Mouse (Mus musculus) liver, adult (tissue): ENCODE measurements around the gene Taok3.

Source experiments
- GATA4 ChIP-seq: IDR thresholded peaks from 2 replicates; pipeline ENCODE4 v1.6.1; 2014; ENCODE audit warnings: mild to moderate bottlenecking, low read length; ENCODE audit not compliant: insufficient replicate concordance

Taok3 gene

DNA sequence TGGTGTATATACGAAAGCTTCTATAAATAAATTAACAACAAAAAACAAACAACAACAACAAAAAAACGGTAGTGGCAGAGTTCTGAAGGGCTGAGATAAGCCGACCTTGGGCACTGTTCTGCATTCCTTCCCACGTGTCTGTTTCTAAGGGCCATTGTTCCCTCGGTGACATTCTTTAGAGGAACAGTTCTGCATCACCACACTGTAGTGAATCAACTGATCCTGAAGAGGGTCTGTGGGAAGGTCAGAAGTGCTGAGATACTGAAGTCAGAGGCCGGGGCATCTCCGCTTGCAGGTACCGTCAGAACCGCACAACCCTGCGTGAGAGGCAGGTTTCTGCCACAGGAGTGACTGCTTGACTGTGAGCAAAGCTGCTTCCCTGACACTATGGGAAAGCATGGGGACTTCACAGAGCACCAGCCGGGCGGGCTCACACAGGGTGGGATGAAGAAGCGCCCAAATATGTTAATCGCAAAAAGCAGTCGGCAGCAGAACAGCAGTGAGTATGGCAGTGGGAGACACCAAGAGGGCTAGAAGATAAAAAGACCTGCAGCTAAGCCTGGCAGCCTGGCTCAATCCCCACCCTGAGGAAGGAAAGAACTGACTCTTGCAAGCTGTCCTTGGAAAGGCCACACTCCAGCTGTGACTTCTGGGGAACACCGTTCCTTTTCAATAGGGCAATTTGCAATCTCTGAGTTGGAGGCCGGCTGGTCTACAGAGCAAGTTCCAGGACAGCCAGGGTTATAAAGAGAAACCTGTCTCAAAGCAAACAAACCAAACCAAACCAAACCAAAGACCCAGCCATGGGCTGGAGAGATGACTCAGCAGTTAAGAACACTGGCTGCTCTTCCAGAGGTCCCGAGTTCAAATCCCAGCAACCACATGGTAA lies 184.0 kb downstream of the Taok3 start:
- TF ChIP-seq GATA4, result no peak

DNA sequence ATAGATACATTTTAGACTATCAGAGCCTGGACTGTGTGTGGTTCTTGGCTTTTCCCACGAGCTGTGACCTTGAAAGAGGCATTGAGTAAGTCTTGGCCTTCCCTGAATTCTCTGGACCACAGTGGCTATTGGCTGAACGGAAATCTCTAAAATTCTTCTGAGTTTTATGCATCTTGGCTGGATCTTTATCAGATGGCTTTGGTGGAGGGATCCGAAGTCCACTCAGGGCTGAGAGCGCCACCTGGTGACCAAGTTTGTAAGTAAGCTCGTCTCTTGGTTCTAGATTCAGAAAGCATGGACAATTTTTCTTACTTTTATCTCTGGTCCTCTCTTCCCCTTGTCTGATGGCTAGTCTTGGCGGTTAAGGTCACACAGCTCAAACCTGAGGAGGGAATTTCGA lies 185.0 kb downstream of the Taok3 start:
- TF ChIP-seq GATA4, result peak; percentile 59; the same call in 1 of the 2 replicates

DNA sequence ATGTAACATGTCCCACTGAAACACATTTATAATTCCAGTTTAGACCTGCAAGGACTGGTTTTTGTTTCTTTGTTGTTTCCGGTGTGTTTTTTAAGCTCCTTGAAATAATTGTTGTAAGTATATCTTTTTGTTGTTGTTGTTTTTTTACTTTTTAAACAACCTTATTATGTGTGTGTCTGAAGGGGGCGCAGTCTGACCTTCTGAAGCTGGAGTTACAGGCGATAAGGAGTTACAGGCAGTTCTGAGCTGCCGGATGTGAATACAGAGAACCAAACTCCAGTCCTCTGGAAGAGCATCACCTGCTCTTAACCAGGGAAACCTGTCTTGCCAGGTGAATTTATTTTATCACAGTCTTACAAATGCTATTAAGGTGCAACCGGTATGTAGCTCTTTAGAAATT lies 185.8 kb downstream of the Taok3 start:
- TF ChIP-seq GATA4, result no peak

DNA sequence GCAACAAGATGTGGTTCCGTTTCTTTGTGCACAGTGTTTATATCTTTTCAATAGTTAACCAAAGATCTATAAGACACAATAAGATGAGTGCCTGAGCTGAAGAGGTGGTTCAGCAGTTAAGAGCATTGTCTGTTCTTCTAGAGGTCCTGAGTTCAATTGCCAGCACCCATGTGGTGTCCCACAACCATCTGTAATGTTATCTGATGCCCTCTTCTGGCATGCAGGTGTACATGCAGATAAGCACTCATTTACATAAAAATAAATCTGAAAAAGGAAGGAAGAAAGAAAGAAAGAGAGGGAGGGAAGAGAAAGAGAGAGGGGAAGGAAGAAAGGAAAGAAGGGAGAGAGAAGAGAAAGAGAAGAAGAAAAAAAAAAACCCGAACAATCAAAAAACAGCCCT lies 186.9 kb downstream of the Taok3 start:
- no peak for TF ChIP-seq GATA4

DNA sequence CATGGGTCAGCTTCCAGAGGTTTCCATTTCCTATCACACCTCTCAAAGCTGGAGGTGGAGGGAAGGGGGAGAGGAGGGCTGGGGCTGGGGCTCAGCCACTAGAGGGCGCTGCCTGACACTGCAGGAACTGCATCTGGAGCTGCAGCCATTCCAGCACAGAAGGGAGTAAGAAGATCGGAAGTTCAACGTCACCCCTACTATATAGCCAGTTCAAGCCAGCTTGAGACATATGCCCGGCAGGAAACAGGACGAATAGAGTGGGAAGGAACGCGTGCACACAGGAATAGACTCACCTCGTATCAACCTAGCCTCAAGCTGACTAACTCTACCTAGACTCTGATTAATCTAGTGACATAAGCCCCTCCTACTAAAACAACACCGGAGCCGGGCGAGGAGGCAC lies 187.8 kb downstream of the Taok3 start:
- TF ChIP-seq GATA4, result no peak

DNA sequence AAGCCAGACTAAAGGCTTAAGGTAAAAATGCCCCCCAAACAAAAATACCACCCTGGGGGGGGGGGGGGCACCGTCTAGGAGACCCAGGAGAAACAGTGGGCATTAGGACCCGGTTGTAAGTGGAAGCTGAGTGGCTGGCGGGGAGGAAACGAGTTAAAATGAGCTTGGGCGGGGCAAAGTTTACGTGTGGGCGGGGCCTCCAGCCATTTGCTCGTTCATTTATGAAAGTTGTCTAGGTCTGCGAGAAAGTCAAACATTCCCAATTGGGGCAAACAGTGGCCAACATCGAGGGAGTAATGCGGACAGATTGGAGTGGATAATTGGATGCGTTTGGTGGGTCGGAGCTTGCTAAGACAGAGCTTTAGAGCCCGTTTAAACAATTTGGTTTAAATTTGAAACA lies 193.5 kb downstream of the Taok3 start:
- no peak for TF ChIP-seq GATA4

DNA sequence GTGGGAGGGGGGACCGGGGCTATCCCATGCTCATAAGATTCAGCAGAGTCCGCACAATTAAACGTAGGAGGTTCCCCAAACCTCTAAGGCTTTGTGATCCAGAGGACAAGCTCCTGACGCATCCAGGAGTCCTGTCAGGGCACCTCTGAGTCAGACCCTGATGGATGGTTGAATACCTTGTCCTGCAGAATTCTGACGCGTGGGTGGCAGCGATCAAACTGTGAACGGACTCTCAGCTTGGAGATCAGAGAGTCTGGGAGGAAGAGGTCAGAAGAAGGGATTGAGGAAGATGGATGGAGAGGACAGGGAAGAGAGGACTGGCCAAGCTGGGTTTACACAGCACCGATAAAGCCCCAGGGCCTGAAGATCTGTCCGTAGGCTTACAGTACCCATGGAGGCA lies 194.0 kb downstream of the Taok3 start:
- no peak for TF ChIP-seq GATA4

DNA sequence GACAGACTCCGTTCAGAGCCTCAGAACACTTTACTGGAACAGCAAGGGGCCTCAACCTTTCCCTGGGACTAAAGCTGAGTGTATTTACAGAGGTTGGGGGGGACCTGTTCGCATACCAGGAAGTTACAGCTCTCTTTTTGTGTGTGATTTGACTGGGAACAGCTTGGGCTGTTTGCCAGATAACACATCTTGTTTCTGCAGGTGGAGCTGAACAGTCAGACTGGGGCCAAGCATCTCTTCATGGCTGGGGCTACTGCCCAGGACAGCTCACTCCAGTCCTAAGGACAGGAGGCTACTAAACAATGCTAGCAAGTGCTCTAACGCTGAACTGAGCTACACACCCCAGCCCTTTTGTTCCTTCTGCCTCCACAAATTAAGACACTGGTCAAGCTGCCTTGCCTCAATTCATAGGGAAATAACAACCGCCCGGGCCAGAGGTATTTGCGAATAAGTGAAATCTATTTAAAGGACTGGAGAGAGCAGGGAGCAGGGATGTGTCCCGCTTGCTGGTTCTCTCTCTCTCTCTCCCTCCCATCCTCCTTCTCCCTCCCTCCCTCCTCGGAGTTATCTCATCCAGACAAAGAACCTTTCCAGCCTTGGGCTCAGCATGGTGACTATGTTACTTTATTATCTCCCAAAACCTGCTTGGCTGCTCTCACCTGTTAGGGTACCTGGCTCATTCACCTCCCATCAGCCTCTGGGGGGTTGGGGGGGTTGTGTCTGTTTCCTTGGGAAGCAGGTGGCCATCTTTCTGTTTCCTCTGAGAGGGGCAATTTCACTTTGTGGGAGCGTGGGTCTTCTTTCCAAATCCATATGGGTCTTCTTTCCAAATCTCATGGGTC lies 194.9 kb downstream of the Taok3 start:
- TF ChIP-seq GATA4, result no peak

DNA sequence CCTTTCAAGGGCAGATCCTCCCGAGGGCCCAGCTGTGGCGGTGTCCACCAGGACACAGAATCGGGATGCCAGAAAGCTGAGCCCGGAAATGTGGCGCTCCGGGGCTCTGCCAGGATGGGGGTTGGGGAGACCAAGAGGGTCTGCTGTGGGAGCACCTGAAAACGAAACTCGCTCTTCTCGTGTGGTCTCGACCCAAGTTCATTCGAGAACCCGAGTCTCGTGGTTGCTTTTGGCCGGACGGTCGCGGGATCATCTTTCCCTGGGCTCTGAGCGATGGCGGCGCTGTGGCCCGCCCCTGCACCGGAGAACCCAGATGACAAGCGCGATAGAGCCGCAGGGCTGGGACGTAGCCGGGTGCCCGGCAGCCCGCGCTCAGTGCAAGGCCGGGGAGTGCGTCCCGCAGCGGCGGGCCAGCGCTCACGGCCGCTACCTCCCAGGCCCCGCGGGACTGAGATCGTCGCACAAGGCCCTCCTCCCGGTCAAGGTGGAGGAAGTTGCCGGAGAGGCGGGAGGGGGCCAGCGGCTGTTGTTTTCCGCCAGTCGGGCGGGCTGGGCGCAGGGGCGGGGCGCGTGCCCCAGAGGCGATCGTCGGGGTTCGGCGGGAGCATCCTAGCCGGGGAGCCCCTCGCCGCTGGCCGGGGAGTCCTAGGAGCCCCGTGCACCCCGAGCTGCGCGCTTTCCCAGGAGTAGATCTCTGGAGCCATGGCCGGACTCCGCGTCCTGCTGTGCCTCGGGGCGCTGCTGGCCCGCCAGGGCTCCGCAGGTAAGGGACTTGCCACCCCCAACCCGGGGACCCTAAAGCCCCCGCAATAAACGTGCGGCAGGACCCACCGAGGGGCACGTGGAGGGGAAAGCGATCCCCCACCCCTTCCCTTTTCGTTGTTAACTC lies 199.1 kb downstream of the Taok3 start, which contains the start of gene Vsig10:
TSS of gene Vsig10 (plus strand) at position 343 of the 889 bp plus-strand sequence.
- no peak for TF ChIP-seq GATA4

DNA sequence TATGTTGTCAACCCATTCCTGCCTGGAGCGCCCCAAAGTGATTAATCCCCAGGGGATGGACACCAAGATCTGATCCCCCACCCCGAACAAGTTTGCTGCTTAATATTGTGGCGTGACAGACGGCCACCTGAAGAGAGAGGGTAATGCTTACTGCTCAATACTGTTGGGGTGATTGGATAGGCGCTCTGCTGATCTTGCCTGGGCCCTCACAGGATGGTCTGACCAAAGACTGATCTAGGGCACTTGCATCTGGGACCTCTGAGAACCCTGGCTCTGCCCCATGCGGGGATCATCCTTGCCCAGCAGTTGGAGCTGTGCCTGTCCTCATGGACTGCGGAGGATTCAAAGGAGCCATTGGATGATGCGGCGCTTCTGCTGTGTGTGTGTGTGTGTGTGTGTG lies 203.8 kb downstream of the Taok3 start:
- TF ChIP-seq GATA4, result no peak
